Mouse (Mus musculus) ES-E14 (cell line): Measurements from ENCODE around the gene Nhsl1. TPM values are rescaled to one million over a fixed set of nuclear protein-coding genes. Genes with fewer than 3 reads are reported as not detected.

Source experiments
- DNase-seq: peaks from one replicate; pipeline ENCODE4 v3.0.0-alpha.2; 2013; ENCODE audit warnings: low read depth, low spot score
- H3K27ac ChIP-seq: 2 replicates; pipeline ENCODE4 v1.5.1; 2012; ENCODE audit warnings: low read depth, mild to moderate bottlenecking, low read length, moderate library complexity, mixed read lengths; ENCODE audit not compliant: poor library complexity, insufficient read depth, severe bottlenecking
- H3K36me3 ChIP-seq: 2 replicates; pipeline ENCODE4 v1.6.1; 2012; ENCODE audit warnings: mild to moderate bottlenecking, low read length, moderate library complexity, mixed read lengths; ENCODE audit not compliant: control insufficient read depth, poor library complexity, insufficient read depth, severe bottlenecking
- H3K4me1 ChIP-seq, 2 experiments: fragments of 150-350 bp in 1 of 2; sonication (generic) in 1 of 2; 2 replicates each; pipeline ENCODE4 v1.6.1; 2012; ENCODE audit warnings: low read length in 2 of 2, mild to moderate bottlenecking in 1 of 2, mixed read lengths in 1 of 2; ENCODE audit not compliant: control insufficient read depth in 2 of 2, insufficient read depth in 2 of 2, poor library complexity in 1 of 2
- H3K4me3 ChIP-seq, 2 experiments: fragments of 150-350 bp in 1 of 2; sonication (generic) in 1 of 2; 2 replicates each; pipeline ENCODE4 v1.5.1; 2012; ENCODE audit warnings: low read length in 2 of 2, low read depth in 1 of 2, mild to moderate bottlenecking in 1 of 2, mixed read lengths in 1 of 2; ENCODE audit not compliant: insufficient read depth in 1 of 2, poor library complexity in 1 of 2, severe bottlenecking in 1 of 2
- H3K9ac ChIP-seq: 2 replicates; pipeline ENCODE4 v1.6.1; 2012; ENCODE audit warnings: low read depth, mild to moderate bottlenecking, low read length, mixed read lengths; ENCODE audit not compliant: poor library complexity, insufficient read depth, severe bottlenecking
- H3K9me3 ChIP-seq: fragments of 150-350 bp; sonication (generic); 2 replicates; pipeline ENCODE4 v1.6.1; 2012; ENCODE audit warnings: low read depth, mild to moderate bottlenecking, low read length; ENCODE audit not compliant: control insufficient read depth, insufficient read depth
- CHD2 ChIP-seq: IDR thresholded peaks from 2 replicates; pipeline ENCODE4 v1.6.1; 2014; ENCODE audit warnings: mild to moderate bottlenecking, low read depth, low read length, inconsistent platforms
- HCFC1 ChIP-seq: IDR thresholded peaks from 2 replicates; pipeline ENCODE4 v1.6.1; 2012; ENCODE audit warnings: low read length, inconsistent platforms, borderline replicate concordance; ENCODE audit not compliant: insufficient read depth
- MAFK ChIP-seq: IDR thresholded peaks from 2 replicates; pipeline ENCODE4 v1.6.1; 2014; ENCODE audit warnings: mild to moderate bottlenecking, low read depth, low read length, inconsistent platforms; ENCODE audit not compliant: insufficient read depth
- ZC3H11A ChIP-seq: IDR thresholded peaks from 2 replicates; pipeline ENCODE4 v1.6.1; 2012; ENCODE audit warnings: low read depth, mild to moderate bottlenecking, inconsistent platforms, low read length, borderline replicate concordance
- ZNF384 ChIP-seq: IDR thresholded peaks from 2 replicates; pipeline ENCODE4 v1.6.1; 2012; ENCODE audit warnings: low read depth, low read length, inconsistent platforms
- in situ Hi-C, 2 experiments: fragments of 600-800 bp; cut with MboI; formaldehyde crosslinking; loops; one replicate each; pipeline ENCODE4 v1.15.1; 2025; ENCODE audit warnings: low sequenced_read_pairs in 2 of 2, inconsistent platforms in 1 of 2; ENCODE audit not compliant: unreplicated experiment in 2 of 2
- total RNA-seq: library from RNA; depleted of rRNA; stranded (reverse); fragments of 300-350 nt; gene quantifications from 2 replicates; pipeline ENCODE4 v1.2.3, GENCODE M21; 2012

Nhsl1 gene
- total RNA-seq, 1 experiment: 7.7 TPM

GRCm38 (mm10) chr10:18350781-18351180, 32.0 kb downstream of the Nhsl1 start:
- Histone ChIP-seq H3K9me3 (no peaks in the 10 kb centered on the region), H3K27ac (no peak overlapping the region), H3K4me1 (no peaks in the 10 kb centered on the region), H3K36me3 (no peaks in the 10 kb centered on the region), H3K9ac (no peak overlapping the region), H3K4me3 (no peak overlapping the region)
- no peak for DNase-seq
- in situ Hi-C loops: no loop called here
- TF ChIP-seq HCFC1 (no peak), ZC3H11A (no peak), ZNF384 (no peak), MAFK (no peak), CHD2 (no peak)

DNA sequence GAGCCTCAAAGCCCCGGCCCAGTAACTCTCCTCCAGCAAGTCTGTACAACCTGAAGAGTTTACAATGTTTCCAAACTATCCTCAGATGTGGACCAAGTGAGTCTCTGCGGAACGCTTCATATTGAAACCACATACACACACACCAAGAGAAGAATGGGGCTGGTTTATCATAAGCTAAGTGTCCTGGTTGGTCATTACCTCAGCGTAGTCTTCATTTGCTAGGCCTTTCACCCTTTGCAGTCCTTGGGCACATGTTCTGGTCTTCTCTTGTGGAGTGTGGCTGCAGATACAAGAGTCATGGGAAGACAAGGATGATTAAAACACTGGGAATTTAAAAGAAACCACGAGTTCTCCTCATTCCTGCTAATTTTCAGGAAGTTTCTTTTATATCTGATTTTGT, 34.2 kb downstream of the Nhsl1 start:
- Histone ChIP-seq H3K9ac (no peak overlapping the region), H3K36me3 (no peaks in the 10 kb centered on the region), H3K9me3 (no peaks in the 10 kb centered on the region), H3K27ac (no peak overlapping the region), H3K4me3 (no peak overlapping the region), H3K4me1 (no peaks in the 10 kb centered on the region)
- TF ChIP-seq HCFC1 (no peak), ZNF384 (no peak), ZC3H11A (no peak), CHD2 (no peak), MAFK (no peak)
- in situ Hi-C loops: no loop called here
- DNase-seq: no peak

DNA sequence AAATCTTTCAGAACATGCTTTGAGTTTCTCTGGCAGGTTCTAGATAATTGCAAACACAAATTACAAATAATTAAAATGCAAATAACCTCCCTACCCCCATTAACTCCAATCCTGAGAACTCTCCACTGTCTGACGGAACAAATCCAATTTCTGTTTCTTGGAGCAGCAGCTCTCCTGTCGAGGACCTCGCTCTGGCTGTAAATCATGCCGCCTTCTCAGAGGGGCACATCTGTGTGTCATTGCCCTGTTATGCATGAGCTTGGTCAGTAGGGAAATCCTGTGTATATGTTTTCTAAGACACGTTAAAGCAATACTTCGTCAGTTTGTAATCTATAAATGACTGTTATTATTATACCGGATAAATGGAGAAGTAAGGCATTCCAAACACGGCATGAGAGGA, 35.3 kb downstream of the Nhsl1 start:
- no peak for DNase-seq
- Histone ChIP-seq H3K4me1 (no peaks in the 10 kb centered on the region), H3K9ac (no peak overlapping the region), H3K9me3 (no peaks in the 10 kb centered on the region), H3K4me3 (no peak overlapping the region), H3K27ac (no peak overlapping the region), H3K36me3 (no peaks in the 10 kb centered on the region)
- TF ChIP-seq ZC3H11A (no peak), MAFK (no peak), HCFC1 (no peak), ZNF384 (no peak), CHD2 (no peak)
- in situ Hi-C loops: no loop called here

DNA sequence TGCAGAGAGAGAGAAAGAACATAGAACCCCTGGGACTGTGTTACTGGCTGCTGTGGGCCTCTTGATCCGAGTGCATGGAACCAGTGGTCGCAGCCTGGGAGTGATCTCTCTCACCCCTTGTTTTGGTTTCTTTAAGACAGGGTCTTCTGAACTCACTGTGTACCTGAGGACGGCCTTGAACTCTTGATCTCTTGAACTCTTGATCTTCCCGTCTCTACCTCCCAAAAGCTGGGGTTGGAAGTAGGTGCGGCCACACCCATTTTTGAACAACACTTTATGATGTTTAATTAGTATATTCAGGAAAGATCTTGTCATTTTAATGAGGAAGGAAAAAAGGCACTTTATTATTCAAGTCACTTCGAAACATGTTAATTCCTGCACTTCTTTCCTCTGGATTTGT, 37.7 kb downstream of the Nhsl1 start:
- Histone ChIP-seq H3K4me3 (no peak overlapping the region), H3K9ac (no peak overlapping the region; the same call in 1 of the 2 replicates), H3K9me3 (no peaks in the 10 kb centered on the region), H3K27ac (no peak overlapping the region), H3K36me3 (no peaks in the 10 kb centered on the region), H3K4me1 (no peaks in the 10 kb centered on the region)
- in situ Hi-C loops: no loop called here
- DNase-seq: no peak
- TF ChIP-seq HCFC1 (no peak), MAFK (no peak), ZNF384 (no peak), CHD2 (no peak), ZC3H11A (no peak)

GRCm38 (mm10) chr10:18357212-18357611, 38.4 kb downstream of the Nhsl1 start:
- H3K4me3 ChIP-seq: no peak overlapping the region
- no peaks in the 10 kb centered on the region for H3K4me1 ChIP-seq
- H3K9ac ChIP-seq: no peak overlapping the region
- H3K27ac ChIP-seq: no peak overlapping the region
- no peak for TF ChIP-seq ZNF384
- no peak for TF ChIP-seq MAFK
- TF ChIP-seq CHD2: no peak
- no peak for TF ChIP-seq ZC3H11A
- no peak for TF ChIP-seq HCFC1
- no peaks in the 10 kb centered on the region for H3K9me3 ChIP-seq
- H3K36me3 ChIP-seq: no peaks in the 10 kb centered on the region
- no peak for DNase-seq
- in situ Hi-C loops: no loop called here
